Mouse (Mus musculus) gastrocnemius, postnatal 14 days (tissue): ENCODE measurements around the gene Gm11756. TPM values are rescaled to one million over a fixed set of nuclear protein-coding genes. Genes with fewer than 3 reads are reported as not detected.
"Not testable (repeated sequence)": the region's sequence is repeated elsewhere in the genome, so short reads cannot be mapped to it uniquely, and the experiment has no call there.

Experiments
- DNase-seq: peaks from one replicate; pipeline ENCODE4 v3.0.0; 2021; ENCODE audit warnings: mixed read lengths
- intact Hi-C: fragments of 180-260 bp; cut with DNase I; formaldehyde crosslinking; loops from one replicate; pipeline ENCODE4 v1.15.1; 2025; ENCODE audit warnings: low total_unique reads
- long read RNA-seq, 2 experiments: library from polyadenylated mRNA; stranded (forward); transcript quantifications; one replicate each; pipeline ENCODE4 v2.0.0; 2021
- total RNA-seq, 2 experiments: library from RNA; stranded (reverse); gene quantifications; 2 replicates each; pipeline ENCODE4 v1.2.3; 2021

The Gm11756 gene
- total RNA-seq, result not detected
- long read RNA-seq, experiment 1, result 0 reads
- long read RNA-seq, experiment 2, result 0 reads

DNA sequence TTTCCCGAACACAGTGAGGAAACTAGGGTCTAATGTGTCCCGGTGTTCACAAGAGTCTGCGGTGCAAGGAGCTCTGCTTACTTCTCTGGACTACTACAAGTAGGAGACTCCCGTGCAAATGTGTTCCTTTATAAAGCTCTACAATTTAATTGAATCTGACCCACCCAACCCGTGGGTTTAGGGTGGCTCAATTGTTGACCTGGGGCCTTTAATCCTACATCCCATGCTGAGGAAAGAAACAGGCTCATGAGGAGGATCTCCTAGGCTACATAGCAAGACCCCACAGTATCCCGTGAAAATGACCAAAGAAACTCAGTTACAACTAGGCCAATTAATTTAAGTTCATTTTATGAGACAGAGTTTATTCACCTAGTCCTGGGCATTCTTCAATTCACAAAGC is at the start of gene Gm11756:
Gene Gm11756, minus strand, starts transcription at position 101 of the 400 bp plus-strand sequence.
- DNase-seq, intact Hi-C loops: not testable (repeated sequence)

DNA sequence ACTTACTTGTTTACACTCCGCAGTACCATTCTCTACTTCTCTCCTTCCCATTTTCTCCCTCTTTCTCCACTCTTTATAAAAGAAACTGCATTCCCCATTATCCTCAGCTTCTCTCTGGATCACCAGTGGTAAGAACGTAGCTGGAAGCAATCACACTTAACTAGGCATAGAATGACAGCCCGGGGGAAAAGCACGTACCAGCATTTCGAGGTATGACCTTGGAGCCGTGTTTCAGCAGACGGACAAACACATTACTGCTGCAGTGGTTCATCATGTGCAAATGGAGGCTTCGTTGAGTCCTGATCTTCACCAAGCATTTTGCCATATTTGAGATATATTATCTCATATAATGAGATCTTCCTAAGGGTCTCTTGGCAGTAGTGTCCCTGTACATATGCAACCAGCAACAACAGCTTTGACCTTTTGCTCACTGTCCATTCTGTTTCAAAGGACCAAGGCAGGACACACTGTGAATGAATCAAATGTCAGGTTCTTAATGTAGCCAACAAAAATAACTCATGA is 29.9 kb upstream of the Gm11756 start, which contains the start of gene 2310002L09Rik:
Gene 2310002L09Rik, minus strand, starts transcription at position 472 of the 522 bp plus-strand sequence.
- intact Hi-C loops, result no loop called here

DNA sequence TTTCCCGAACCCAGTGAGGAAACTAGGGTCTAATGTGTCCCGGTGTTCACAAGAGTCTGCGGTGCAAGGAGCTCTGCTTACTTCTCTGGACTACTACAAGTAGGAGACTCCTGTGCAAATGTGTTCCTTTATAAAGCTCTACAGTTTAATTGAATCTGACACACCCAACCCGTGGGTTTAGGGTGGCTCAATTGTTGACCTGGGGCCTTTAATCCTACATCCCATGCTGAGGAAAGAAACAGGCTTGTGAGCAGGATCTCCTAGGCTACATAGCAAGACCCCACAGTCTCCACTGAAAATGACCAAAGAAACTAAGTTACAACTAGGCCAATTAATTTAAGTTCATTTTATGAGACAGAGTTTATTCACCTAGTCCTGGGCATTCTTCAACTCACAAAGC is 14.7 kb downstream of the Gm11756 start, which contains the start of gene Gm13871:
Gene Gm13871, minus strand, starts transcription at position 101 of the 400 bp plus-strand sequence.
- intact Hi-C loops, DNase-seq: not testable (repeated sequence)

More for the DNA sequence above, 29.9 kb upstream of the Gm11756 start, which contains the start of gene 2310002L09Rik:
- no peak for DNase-seq

DNA sequence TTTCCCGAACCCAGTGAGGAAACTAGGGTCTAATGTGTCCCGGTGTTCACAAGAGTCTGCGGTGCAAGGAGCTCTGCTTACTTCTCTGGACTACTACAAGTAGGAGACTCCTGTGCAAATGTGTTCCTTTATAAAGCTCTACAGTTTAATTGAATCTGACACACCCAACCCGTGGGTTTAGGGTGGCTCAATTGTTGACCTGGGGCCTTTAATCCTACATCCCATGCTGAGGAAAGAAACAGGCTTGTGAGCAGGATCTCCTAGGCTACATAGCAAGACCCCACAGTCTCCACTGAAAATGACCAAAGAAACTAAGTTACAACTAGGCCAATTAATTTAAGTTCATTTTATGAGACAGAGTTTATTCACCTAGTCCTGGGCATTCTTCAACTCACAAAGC is 29.5 kb downstream of the Gm11756 start, which contains the start of gene Gm11757:
Gene Gm11757, minus strand, starts transcription at position 101 of the 400 bp plus-strand sequence.
- intact Hi-C loops, DNase-seq: not testable (repeated sequence)

DNA sequence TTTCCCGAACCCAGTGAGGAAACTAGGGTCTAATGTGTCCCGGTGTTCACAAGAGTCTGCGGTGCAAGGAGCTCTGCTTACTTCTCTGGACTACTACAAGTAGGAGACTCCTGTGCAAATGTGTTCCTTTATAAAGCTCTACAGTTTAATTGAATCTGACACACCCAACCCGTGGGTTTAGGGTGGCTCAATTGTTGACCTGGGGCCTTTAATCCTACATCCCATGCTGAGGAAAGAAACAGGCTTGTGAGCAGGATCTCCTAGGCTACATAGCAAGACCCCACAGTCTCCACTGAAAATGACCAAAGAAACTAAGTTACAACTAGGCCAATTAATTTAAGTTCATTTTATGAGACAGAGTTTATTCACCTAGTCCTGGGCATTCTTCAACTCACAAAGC is 44.4 kb downstream of the Gm11756 start, which contains the start of gene Gm11758:
Gene Gm11758, minus strand, starts transcription at position 101 of the 400 bp plus-strand sequence.
- DNase-seq, intact Hi-C loops: not testable (repeated sequence)

Other genes starting within 250 kb of the Gm11756 start
- not detected for gene Gm428, start 237.2 kb downstream of the Gm11756 start, total RNA-seq
- gene Rasef, start 129.8 kb downstream of the Gm11756 start, total RNA-seq, result under 1 TPM; 0.10 to 0.11 TPM
- not detected for gene Gm11758, start 44.5 kb downstream of the Gm11756 start, total RNA-seq
- not detected for gene Gm11757, start 29.6 kb downstream of the Gm11756 start, total RNA-seq
- not detected for gene Gm13871, start 14.8 kb downstream of the Gm11756 start, total RNA-seq
- 10 to 100 TPM; 32.2 to 34.9 TPM for gene 2310002L09Rik, start 30.1 kb upstream of the Gm11756 start, total RNA-seq
- 1 to 10 TPM in 1 of 2 experiments, under 1 TPM in 1; 0.86 to 2.4 TPM for gene Frmd3, start 92.7 kb upstream of the Gm11756 start, total RNA-seq